Mouse (Mus musculus) liver, adult 2 months (tissue): ENCODE data around the gene Itsn1. TPM values are rescaled to one million over a fixed set of nuclear protein-coding genes. Genes with fewer than 3 reads are reported as not detected.

ENCODE experiments used
- DNase-seq: peaks from one replicate; pipeline ENCODE4 v3.0.0-alpha.2; 2011; ENCODE audit warnings: low read depth, low spot score; ENCODE audit errors: extremely low read depth
- H3K27ac ChIP-seq: fragments of 200-500 bp; replicated peaks from 2 replicates; pipeline ENCODE4 v1.5.1; 2012; ENCODE audit warnings: low read depth, mild to moderate bottlenecking, control low read depth, inconsistent platforms, low read length; ENCODE audit not compliant: insufficient read depth
- H3K27me3 ChIP-seq: fragments of 200-500 bp; 2 replicates; pipeline ENCODE4 v1.6.1; 2012; ENCODE audit warnings: mild to moderate bottlenecking, moderate library complexity, low read length, inconsistent platforms; ENCODE audit not compliant: control insufficient read depth, insufficient read depth
- H3K36me3 ChIP-seq: fragments of 200-500 bp; 2 replicates; pipeline ENCODE4 v1.6.1; 2012; ENCODE audit warnings: low read length, inconsistent platforms; ENCODE audit not compliant: control insufficient read depth, insufficient read depth
- H3K4me1 ChIP-seq: fragments of 200-500 bp; 2 replicates; pipeline ENCODE4 v1.6.1; 2011; ENCODE audit warnings: low read length; ENCODE audit not compliant: control insufficient read depth, insufficient read depth
- H3K4me3 ChIP-seq: fragments of 200-500 bp; 2 replicates; pipeline ENCODE4 v1.5.1; 2011; ENCODE audit warnings: low read depth, mild to moderate bottlenecking, control low read depth, low read length, moderate library complexity; ENCODE audit not compliant: insufficient read depth
- H3K79me2 ChIP-seq: fragments of 200-500 bp; 2 replicates; pipeline ENCODE4 v1.6.1; 2012; ENCODE audit warnings: inconsistent platforms, mild to moderate bottlenecking, low read length, moderate library complexity; ENCODE audit not compliant: control insufficient read depth, insufficient read depth
- H3K9ac ChIP-seq: fragments of 200-500 bp; 2 replicates; pipeline ENCODE4 v1.6.1; 2012; ENCODE audit warnings: low read depth, mild to moderate bottlenecking, control low read depth, inconsistent platforms, low read length
- CTCF ChIP-seq: fragments of 200-500 bp; IDR thresholded peaks from 2 replicates; pipeline ENCODE4 v1.5.1; 2011; ENCODE audit warnings: low read depth, low read length, control low read depth
- POLR2A ChIP-seq: fragments of 200-500 bp; IDR thresholded peaks from 2 replicates; pipeline ENCODE4 v1.6.1; 2011; ENCODE audit warnings: low read length, control low read depth; ENCODE audit not compliant: insufficient read depth; ENCODE audit errors: extremely low read depth
- WGBS: fragments of 180-500 bp; shearing (Covaris S2); methylation state at CpG from one replicate; pipeline ENCODE4 v1.1.7; 2018; 5-methylcytosine and 5-hydroxymethylcytosine counted together
- polyA plus RNA-seq: library from polyadenylated mRNA; depleted of rRNA; stranded (reverse); fragments of >200 nt; gene quantifications from 2 replicates; pipeline ENCODE4 v1.2.3, GENCODE M21; 2012
- total RNA-seq: library from RNA; depleted of rRNA; stranded (reverse); fragments of >200 nt; gene quantifications from 2 replicates; pipeline ENCODE4 v1.2.3, GENCODE M21; 2014

Itsn1 gene
- total and polyA plus RNA-seq, 2 experiments, result 13.6 to 16.3 TPM

- H3K9ac ChIP-seq, result no peak overlapping the region
- no peaks in the 10 kb centered on the region for H3K36me3 ChIP-seq
- no peak overlapping the region for H3K27ac ChIP-seq
- 81% methylated on average over 10 of the region's 10 CpGs for WGBS
- peaks cover 20% of the 10 kb centered on the region; the same call in 1 of the 2 replicates for H3K79me2 ChIP-seq
- DNase-seq, result no peak
- H3K27me3 ChIP-seq, result no peaks in the 10 kb centered on the region
- peaks cover 16% of the 10 kb centered on the region for H3K4me1 ChIP-seq
- TF ChIP-seq CTCF (no peak), POLR2A (no peak)
- H3K4me3 ChIP-seq, result no peak overlapping the region
Observed at GRCm38 (mm10) chr16:91779576-91779975, 50.5 kb downstream of the Itsn1 start.

GRCm38 (mm10) chr16:91780151-91780550 is 51.1 kb downstream of the Itsn1 start:
- peaks cover 16% of the 10 kb centered on the region; the same call in 1 of the 2 replicates for H3K79me2 ChIP-seq
- peaks cover 21% of the 10 kb centered on the region for H3K4me1 ChIP-seq
- H3K27ac ChIP-seq, result no peak overlapping the region
- H3K36me3 ChIP-seq, result no peaks in the 10 kb centered on the region
- DNase-seq, result no peak
- no peak overlapping the region for H3K4me3 ChIP-seq
- no peaks in the 10 kb centered on the region for H3K27me3 ChIP-seq
- no peak overlapping the region for H3K9ac ChIP-seq
- WGBS, result 93% methylated on average over 7 of the region's 7 CpGs
- TF ChIP-seq POLR2A (no peak), CTCF (no peak)

- WGBS, result 89% methylated on average over 3 of the region's 3 CpGs
- DNase-seq, result no peak
- no peak overlapping the region for H3K9ac ChIP-seq
- no peaks in the 10 kb centered on the region for H3K36me3 ChIP-seq
- H3K27me3 ChIP-seq, result no peaks in the 10 kb centered on the region
- peaks cover 25% of the 10 kb centered on the region for H3K4me1 ChIP-seq
- no peak overlapping the region for H3K27ac ChIP-seq
- TF ChIP-seq CTCF (no peak), POLR2A (no peak)
- H3K4me3 ChIP-seq, result no peak overlapping the region
- peaks cover 13% of the 10 kb centered on the region; the same call in 1 of the 2 replicates for H3K79me2 ChIP-seq
Observed at GRCm38 (mm10) chr16:91780826-91781225, 51.7 kb downstream of the Itsn1 start.

- no peak for TF ChIP-seq POLR2A
- no peak for TF ChIP-seq CTCF
- DNase-seq, result peak; percentile 72
- Histone ChIP-seq H3K36me3 (no peaks in the 10 kb centered on the region), H3K9ac (no peak overlapping the region), H3K27me3 (no peaks in the 10 kb centered on the region), H3K79me2 (peaks cover 4% of the 10 kb centered on the region; the same call in 1 of the 2 replicates), H3K4me3 (no peak overlapping the region), H3K4me1 (peaks cover 32% of the 10 kb centered on the region), H3K27ac (no peak overlapping the region)
- 23% methylated on average over 7 of the region's 7 CpGs for WGBS
Observed at GRCm38 (mm10) chr16:91783191-91783590, 54.1 kb downstream of the Itsn1 start.

GRCm38 (mm10) chr16:91784298-91784697 is 55.2 kb downstream of the Itsn1 start:
- H3K9ac ChIP-seq, result no peak overlapping the region
- H3K27me3 ChIP-seq, result no peaks in the 10 kb centered on the region
- H3K36me3 ChIP-seq, result no peaks in the 10 kb centered on the region
- peaks cover 4% of the 10 kb centered on the region; the same call in 1 of the 2 replicates for H3K79me2 ChIP-seq
- TF ChIP-seq CTCF, result no peak
- TF ChIP-seq POLR2A, result no peak
- H3K27ac ChIP-seq, result no peak overlapping the region; the same call in 1 of the 2 replicates
- WGBS, result 19% methylated on average over 6 of the region's 6 CpGs
- DNase-seq, result peak; percentile 85
- no peak overlapping the region for H3K4me3 ChIP-seq
- peaks cover 32% of the 10 kb centered on the region for H3K4me1 ChIP-seq

GRCm38 (mm10) chr16:91786425-91786824 is 57.3 kb downstream of the Itsn1 start:
- Histone ChIP-seq H3K79me2 (peaks cover 5% of the 10 kb centered on the region; the same call in 1 of the 2 replicates), H3K27ac (0 out of 2 replicates have a peak overlapping the region, but pooled peaks have one; percentile 2), H3K9ac (no peak overlapping the region), H3K36me3 (no peaks in the 10 kb centered on the region), H3K4me3 (no peak overlapping the region), H3K27me3 (no peaks in the 10 kb centered on the region), H3K4me1 (peaks cover 32% of the 10 kb centered on the region)
- peak; percentile 76 for DNase-seq
- whole genome bisulfite sequencing, result 9% methylated on average over 10 of the region's 10 CpGs
- TF ChIP-seq CTCF (no peak), POLR2A (no peak)
